Mouse (Mus musculus) 416B (cell line): ENCODE measurements around the gene Dph3.
"Not testable (repeated sequence)": the region's sequence is repeated elsewhere in the genome, so short reads cannot be mapped to it uniquely, and the experiment has no call there.

Source experiments
- DNase-seq: peaks from one replicate; pipeline ENCODE4 v3.0.0; 2011; ENCODE audit warnings: low read depth

The Dph3 gene

DNA sequence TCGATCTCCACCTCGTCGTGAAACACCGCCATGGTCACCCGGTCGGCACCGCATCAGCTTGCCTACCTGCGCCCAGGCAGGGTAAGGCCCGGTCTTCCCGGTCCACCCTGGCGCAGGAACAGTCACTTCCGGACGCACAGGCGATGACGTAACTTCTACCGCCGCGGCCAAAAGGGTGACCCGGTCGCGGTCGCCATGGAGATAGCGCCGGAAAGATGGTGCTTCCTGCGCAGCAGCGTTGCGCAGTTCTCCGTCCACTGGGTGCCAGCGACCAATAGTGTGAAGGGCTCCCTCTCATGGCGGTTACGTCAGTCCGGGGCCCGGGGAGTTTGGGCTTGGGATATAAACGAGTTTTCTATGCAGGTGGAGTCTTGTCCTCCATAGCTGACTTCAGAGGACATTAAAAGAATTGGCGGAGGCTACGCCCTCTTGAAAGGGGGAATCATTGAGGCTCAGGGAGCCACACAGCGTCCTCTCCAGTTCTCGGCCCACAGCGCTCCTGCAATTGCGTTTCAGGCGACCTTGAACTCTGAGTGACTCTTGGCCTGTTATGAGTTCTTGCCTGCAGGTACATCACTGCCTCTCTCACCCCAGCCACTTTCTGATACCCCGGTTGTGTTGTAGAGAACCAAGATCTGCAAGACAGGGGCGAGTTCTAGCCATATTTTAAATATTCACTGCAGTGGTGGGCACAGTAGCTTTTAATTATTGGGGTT is at the start of gene Dph3:
Gene Dph3, minus strand, starts transcription at position 244 of the 716 bp plus-strand sequence.
- peak; percentile 99 for DNase-seq

DNA sequence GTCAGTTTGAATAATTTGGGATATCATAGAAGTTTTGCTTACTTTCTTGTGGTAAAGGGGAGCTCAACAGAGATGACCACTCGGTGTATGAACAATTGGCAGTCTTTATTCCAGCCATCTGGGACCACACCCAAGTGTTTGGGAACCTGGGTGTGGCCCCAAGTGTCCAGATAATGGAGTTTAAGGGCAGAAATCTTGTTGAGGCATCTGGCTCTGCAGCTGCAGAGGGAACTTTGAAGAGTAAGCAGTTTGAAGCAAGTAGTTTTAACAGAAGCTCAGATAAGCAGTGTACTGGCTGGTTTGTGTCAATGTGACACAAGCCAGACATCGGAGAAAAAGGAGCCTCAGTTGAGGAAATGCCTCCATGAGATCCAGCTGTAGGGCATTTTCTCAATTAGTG is 48.8 kb upstream of the Dph3 start:
- no peak for DNase-seq

DNA sequence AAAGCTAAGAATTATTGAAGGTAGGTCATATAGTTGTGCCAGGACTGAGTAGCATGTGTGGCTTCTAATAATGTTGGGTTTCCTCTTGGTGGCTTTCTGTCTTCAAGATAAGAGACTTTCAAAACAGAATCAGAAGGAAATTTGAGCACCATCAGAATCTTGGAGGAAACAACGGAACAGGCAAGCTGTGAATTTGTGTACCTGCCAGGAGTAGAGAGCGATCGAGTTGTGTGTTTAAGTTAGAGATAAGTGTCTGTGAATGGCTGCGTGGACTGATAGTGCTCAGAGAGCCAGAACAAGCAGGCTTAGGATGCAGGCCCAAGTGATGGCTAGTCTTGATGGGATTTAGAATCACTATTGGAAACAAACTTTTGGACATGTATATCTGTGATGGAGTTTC is 46.3 kb upstream of the Dph3 start:
- peak; percentile 94 for DNase-seq

DNA sequence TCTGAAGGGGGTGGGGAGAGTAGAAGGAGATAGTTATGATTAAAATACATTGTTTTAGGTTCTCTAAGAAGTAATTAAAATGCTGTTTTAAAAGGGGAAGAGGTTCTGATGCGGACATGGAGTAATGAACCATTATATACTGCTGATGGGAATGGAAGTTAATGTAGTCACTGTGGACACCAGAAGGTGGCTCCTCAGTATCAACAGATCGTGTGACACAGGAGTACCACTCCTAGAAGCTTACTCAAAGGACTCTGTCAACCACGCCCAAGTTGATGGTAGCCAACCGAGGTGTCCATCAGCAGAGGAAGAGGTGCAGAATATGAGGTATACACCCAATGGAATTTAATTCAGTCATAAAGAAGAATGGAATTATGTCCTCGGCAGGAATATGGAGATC is 42.9 kb upstream of the Dph3 start:
- peak; percentile 63 for DNase-seq

- not testable (repeated sequence) for DNase-seq
Observed at GRCm38 (mm10) chr14:32125256-32125655, 39.7 kb upstream of the Dph3 start.

GRCm38 (mm10) chr14:32124261-32124660 is 38.7 kb upstream of the Dph3 start:
- no peak for DNase-seq

DNA sequence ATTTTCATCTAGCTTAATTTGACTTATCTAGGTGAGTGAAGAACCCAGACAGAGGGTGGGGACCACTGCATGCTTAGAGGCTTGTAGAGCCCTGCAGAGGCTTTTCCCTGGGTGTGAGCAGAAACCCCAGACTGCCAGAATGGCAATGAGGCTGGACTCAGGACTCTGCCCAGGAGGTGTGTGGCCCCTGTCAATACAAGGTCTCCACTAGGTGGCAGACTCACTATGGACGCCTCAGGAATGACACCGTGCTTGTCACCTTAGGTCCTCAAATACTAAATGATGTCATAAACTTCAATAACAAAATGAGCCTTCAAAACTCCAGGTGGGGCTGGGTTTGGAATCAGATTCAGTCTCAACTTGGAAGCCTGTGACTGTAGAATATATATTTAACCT is 36.4 kb upstream of the Dph3 start:
- DNase-seq, result peak; percentile 77

DNA sequence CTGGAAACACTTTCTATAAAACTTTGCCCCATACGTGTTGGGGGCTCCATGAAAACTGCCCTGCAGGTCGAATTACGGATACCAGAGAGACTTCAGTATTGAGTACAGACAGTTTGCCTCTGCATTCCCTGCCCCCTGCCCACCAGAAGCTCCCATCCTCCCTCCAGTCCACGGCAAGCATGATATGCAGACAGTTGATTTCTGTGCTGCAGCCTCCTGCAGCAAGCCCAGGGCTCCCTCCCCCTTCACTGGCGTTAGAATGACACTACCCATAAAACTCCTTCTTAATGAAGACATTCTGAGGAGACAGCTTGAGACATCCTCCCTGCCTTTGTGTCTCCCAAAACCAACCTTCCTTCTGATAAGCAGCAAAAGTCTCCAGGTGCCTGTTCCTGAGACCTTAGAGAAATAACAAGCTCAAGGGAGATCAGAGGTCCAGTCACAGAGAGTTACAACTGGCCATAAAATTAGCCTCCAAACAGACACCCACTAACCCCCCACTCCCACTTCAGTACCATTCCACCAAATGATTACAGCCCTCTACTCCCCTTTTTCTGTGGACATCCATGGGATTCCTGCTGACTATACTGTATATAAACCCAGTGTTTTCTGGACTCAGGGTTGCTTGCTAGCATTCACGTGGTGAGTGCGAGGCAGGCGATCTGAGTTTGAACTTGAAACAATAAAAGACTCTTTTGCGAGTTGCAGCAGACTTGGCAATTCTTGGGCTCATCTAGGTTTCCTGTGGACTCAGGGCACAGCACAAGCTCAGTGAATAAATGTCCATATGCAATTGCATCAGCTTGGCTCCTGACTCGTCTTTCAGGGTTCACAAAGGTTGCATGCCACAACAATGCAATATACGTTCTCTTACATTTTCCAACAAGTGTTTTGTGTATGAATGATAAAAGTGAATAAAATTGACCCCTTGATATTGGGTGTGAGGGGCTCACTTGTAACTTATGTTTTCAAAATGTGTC is 35.7 kb upstream of the Dph3 start:
- no peak for DNase-seq

DNA sequence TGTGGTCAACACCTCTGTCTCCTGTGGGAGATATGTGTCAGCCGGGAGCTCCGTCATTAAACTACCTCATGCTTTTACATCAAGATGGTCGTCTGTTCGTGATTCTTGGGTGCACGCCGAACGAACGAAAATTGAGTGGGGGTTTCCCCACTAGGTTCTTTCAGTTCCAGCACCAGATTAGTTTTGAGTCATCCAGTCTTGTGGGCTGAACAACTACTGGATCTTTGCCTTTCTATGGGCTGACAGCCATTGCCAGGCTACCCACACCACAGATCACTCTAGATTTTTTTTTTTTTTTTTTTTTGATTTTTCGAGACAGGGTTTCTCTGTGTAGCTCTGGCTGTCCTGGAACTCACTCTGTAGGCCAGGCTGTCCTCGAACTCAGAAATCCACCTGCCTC is 26.6 kb upstream of the Dph3 start:
- DNase-seq, result not testable (repeated sequence)

DNA sequence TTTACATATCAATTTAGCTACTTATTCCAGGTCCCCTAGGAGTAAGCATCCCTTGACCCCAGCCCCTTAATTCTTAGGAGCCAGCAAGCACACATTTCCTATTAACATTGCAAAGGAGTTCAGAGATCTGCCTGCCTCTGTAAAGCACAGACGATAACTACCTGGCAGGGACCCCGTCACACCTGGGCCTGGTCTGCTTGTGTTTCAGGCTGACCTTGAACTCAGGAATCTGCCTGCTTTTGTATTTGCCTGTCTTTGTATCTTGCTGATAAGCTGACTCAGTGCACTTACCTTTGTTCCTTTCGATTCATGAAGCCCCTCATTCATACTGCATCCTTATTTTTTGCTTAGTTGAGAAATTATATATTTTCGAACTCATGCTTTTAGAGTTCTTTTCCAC is 21.4 kb upstream of the Dph3 start:
- no peak for DNase-seq

GRCm38 (mm10) chr14:32105663-32106062 is 20.1 kb upstream of the Dph3 start:
- DNase-seq, result no peak

- DNase-seq, result no peak
Observed at GRCm38 (mm10) chr14:32103556-32103955, 18.0 kb upstream of the Dph3 start.

DNA sequence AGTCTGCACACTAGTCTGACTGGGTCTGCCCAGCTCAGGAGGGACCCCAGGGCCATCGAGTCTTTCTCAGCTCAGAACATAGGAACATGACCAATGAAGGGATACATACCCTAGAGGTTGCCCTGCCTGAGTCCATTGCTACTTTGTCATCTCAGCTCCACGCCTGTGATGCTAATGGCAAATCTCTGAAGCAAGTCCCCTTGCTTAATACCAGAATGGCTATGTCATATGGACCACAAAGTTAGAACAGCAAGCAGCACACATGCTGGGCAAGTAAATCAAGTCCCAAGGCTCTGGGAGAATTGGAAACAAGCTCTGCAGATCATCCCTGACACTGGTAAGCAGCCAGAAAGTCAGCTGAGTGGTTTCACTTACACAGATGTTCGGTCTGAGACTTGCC is 13.4 kb upstream of the Dph3 start:
- DNase-seq, result no peak

GRCm38 (mm10) chr14:32097691-32098090 is 12.2 kb upstream of the Dph3 start:
- no peak for DNase-seq

DNA sequence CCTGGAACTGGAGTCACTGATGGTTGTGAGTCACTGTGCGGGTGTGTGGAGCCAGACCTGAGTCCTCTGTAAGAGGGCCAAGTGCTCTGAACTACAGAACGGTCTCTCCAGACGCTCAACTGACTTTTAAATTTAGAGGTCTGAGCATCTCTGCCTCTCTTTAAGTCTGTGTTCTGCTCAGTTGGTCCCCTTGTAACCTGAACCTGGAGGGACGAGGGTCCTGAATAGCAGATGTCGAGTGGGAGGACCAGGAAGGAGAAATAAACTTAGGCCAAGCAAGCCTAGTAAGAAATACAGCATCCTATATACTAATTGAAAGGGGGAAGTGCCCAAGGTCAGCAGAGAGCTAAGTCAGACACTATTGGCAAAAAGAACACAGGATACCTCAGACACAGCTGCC is 11.2 kb upstream of the Dph3 start:
- no peak for DNase-seq

DNA sequence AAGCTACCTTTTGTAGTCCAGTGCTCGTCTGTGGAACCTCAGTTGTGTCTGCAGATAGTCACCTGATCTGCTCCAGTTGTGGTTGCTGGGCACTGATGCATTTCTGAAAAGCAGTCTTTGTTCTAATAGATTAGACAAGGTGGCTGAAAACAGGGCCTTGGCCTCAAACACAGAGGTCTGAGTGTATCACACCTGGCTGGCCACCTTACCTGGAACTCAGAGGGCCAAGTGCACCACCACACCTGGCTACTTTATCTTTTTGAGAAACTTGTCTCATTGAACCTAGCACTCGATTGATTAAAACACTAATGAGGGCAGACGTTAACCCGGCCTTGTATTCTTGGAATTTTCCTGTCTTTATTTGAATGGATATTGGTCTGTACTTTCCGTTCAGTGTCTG is 10.1 kb upstream of the Dph3 start:
- DNase-seq, result no peak

DNA sequence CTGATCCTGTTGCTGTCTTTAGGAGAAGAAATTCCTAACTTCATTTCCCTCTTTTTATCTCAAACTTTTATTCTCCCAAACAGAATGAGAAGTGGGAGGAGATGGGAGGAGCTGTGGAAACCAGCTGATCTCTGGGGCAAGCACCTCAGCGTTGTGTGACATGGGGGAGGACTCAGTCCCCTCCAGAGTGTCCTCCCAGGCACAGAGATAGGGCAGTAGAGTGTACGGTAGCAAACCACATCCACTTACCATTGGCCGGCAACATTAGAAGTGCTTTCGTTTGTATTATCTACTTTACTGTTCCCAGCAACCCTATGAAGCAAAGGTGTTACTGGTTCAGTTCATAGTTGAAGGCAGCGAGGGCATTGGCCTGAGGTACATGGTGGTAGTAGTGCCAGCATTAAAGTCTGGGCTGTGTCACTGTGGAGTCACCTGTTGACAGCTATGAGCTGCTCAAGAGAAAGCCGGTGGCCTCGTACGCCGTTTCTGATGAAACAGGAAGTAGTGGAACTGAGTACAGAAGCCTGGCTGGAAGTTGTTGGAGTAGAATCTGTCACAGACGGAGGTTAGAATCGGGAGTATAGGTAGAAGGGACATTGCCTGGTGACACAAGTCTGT is 8.1 kb upstream of the Dph3 start:
- DNase-seq, result no peak

GRCm38 (mm10) chr14:32093018-32093417 is 7.5 kb upstream of the Dph3 start:
- no peak for DNase-seq

DNA sequence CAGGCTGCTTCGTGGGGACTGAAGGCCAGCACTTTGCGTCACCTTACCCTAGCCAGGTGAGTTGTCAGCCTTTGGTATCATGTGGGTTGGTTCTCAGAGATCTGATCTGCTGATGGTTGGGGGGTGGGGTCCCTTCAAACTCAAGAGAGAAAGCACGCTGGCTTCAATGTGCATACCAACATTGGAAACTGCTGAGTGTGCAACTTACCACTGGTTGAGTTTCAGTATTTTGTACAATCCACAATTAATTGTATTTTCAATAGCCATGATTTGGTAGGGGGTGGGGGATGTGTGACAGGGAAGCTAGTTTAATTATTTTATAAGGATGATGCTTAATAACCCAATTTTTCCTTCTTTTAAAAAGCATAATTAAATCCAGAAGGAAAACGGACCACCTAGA is 6.2 kb upstream of the Dph3 start:
- DNase-seq, result no peak

- DNase-seq, result no peak
Observed at GRCm38 (mm10) chr14:32091124-32091523, 5.6 kb upstream of the Dph3 start.

- not testable (repeated sequence) for DNase-seq
Observed at GRCm38 (mm10) chr14:32087584-32088248, 2.2 kb upstream of the Dph3 start.

DNA sequence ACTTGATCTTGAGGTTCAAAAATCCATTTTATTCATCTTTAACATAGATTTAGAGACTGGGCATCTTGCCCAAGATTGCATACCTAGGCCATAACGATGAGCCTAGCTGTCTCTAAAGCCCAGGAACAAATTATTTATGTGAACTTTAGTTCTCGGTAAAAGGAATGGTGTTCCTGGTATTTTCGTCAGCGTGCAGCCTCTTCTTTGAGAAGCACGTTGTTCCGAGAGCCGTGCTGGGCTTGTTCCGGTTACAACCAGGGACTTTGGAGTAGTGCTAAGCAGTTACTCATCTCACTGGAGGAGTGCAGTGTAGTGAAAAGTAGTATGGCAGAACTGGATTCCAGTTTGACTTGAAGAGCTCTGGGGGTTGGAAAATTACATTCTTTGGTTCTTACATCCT is 697 bp upstream of the Dph3 start:
- peak; percentile 78 for DNase-seq
